Mouse (Mus musculus) lung, adult 18-20 months (tissue): ENCODE measurements around the gene Ap2m1.
A peak's percentile ranks its signal among the peaks of the same experiment; 100 is the strongest.

ENCODE experiments used
- DNase-seq, 2 experiments: peaks; one replicate each; pipeline ENCODE4 v3.0.0; 2022; ENCODE audit warnings: mixed read lengths in 2 of 2

The Ap2m1 gene

DNA sequence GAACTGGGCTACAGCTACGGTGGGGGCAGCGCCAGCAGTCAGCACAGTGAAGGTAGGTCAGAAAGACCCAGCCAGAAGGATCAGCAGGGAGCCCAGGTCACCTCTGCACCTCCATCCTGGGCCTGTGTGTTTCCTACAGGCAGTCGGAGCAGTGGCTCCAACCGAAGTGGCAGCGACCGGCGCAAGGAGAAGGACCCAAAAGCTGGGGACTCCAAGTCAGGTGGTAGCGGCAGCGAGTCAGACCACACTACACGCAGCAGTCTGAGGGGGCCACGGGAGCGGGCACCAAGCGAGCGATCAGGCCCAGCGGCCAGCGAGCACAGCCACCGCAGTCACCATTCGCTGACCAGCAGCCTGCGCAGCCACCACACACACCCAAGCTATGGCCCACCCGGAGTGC lies 4.3 kb upstream of the Ap2m1 start:
- no peak for DNase-seq

DNA sequence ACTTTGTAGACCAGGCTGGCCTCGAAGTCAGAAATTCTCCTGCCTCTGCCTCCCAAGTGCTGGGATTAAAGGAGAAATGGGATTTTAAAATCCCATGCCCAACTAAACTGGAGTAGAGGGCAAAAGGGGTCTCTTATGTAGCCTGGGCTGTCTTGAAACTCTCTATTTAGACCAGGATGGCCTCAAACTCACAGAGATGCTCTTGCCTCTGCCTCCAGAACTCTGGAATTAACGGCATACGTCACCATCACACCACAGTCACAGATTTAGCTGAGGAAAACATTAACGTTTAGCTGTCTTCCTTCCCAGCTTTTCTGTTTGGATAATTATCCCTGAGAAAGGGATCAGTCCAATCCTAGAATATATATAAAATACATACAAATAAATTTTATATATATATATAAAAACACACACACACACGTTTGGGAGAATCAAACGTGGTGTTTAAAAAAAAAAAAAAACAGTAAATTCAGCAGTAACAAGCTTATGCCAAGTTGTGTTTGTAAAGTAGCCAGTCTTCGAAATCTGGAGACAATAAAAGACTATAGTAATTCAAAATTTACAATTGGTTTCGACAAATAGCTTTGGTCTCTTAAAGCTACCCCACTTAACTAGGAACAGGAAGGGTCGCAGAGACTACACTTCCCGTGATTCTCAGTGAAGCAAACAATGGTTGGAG lies 522 bp upstream of the Ap2m1 start:
- DNase-seq: no peak

DNA sequence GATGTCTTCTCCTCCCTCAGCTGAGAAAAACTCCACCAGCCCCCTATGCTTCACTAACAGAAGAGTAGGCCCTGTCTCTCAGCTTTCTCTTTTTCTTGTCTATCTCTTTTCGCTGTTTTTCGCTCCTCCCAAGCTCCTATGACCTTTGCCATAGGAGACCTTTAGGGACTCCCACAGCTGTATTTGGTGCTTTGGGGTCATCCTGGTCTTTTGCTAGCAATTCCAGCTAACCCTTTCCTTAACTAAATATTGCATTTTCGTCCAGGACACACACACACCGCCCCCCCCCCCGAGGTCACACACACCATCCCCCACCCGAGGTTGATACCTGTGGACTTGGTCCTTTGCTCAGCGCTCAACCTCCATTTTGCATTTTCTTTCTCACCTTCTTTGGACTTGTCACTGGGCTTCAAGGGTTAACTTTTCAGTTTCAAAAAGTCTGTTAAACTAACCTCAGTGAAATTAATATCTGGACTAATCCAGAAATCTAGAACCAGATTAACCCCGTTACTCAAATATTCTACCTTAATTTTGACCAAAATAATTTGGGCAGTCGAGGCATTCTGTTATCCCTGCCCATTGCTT lies 895 bp downstream of the Ap2m1 start:
- DNase-seq: no peak

DNA sequence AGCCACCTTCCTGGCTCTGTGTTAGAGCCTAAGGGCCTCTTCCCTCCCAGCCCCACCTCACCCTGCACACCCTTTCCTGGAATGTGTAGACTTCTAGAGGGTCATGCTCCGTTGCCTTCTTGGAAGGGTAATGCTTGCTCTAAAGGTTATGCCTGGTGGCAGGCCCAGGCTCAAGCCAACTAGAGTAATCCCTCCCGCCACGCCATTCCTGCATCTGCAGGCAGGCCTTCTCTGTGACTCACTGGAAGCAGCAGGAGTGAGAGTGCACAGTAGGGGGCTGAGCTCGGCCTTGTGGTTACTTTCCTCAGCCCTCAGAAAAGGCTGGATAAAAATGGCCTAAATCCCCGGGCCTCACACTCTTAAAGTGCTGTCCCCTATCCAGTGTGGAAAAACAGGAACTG lies 1.8 kb downstream of the Ap2m1 start:
- peak in 1 of 2 experiments; percentile 33 for DNase-seq

DNA sequence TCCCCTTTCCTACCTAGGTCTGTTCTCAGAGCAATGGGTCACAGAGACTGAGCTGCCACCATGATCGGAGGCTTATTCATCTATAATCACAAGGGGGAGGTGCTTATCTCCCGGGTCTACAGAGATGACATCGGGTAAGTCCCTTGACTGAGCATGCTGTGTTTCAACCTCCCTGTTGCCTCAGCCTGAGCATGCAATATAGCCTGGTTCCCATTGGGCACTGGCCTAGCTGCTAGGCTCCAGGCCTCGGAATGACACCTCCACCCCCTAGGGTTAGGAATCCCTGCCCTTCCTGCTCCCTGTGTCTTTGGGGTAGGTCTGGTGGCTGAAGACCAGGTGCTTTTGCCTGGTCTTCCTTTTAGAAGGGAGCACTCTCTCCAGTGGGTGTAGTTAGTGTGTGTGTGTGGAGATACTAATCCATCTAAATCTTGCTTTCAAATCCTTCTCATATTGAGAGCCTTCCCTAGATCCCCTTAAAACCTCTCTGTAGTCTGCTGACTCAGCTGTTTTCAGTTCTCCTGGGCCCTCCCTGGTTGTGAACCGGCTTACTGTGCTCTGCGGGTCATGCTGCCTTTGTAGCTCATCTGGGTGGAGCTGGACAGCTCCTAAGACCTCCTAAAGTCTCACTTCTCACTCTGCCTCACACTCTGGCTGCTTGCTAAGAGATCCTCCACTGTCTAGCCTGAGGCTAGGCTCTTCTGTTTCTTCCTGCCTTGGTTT lies 2.5 kb downstream of the Ap2m1 start:
- no peak for DNase-seq

DNA sequence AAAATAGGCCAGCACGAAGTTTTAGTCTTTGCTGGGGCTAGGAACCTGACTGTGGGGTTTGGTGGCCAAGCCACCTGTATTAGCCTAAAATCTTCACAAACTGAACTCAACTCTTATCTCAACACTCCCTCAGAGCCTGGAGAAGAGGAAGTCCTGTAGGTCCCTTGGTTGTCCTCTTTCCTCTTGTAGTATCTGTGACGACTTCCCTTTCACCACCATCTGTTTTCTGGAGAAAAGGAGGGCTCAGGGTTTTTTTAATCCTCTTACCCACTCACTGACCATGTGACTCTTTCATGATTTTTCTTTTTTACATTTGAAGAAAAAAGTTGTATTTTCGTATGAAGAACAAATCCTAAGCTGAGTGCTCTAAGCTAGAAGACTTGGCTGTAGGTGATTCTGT lies 4.4 kb downstream of the Ap2m1 start:
- no peak for DNase-seq

DNA sequence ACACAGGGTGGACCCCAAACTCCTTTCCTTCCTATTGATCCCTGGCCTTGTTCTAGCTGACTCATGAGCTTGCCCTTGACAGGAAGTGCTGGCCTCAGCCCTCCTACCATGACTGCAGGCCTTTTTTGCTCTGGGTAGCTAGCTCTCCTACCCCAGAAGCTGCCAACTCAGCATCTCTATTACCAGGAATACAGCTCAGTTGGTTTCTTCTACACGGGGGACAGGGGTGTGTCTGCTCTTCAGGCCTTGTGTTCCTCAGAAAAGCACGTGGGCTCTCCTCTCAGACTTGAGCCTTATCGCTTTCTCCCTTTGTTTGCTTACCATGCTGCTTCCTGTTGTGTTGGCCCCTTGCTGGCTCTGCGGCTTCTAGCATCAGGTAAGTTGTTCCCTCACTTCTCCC lies 5.2 kb downstream of the Ap2m1 start:
- no peak for DNase-seq

DNA sequence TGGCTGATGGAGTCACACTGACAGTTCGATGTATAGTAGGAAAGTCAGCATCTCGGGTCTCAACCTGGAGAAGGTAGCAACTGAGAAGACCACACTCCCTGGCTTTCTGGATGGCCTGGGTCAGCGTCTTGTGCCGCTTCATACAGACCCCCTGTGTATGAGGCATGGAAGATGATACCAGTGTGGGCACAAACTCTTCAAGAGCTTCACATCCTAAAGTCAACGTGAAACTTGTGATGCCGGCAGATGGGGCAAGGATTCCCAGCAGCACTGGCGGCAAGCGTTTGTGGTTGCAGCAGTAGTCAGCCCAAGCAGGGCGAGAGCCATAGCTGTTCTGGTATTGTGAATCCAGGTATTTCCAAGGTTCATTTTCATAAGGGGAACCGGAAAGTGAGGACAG lies 10.4 kb downstream of the Ap2m1 start:
- no peak for DNase-seq

DNA sequence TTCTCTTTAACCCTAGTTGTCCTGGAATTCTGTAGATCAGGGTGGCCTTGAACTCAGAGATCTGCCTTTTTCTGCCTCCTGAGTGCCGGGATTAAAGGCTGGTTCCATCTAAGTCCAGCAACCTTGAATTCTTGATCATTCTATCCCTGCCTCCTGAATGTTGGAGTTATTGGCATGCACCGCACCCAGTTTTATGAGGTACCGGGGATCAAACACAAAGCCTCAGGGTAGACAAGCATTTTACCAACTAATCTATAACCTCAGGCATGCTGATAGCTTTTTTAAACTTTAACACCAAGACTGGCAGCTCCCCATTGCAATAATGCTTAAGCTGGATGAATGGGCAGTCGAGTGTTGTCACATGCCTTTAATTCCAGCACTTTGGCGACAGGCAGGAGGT lies 12.1 kb downstream of the Ap2m1 start:
- peak; percentile 33 to 38 for DNase-seq

DNA sequence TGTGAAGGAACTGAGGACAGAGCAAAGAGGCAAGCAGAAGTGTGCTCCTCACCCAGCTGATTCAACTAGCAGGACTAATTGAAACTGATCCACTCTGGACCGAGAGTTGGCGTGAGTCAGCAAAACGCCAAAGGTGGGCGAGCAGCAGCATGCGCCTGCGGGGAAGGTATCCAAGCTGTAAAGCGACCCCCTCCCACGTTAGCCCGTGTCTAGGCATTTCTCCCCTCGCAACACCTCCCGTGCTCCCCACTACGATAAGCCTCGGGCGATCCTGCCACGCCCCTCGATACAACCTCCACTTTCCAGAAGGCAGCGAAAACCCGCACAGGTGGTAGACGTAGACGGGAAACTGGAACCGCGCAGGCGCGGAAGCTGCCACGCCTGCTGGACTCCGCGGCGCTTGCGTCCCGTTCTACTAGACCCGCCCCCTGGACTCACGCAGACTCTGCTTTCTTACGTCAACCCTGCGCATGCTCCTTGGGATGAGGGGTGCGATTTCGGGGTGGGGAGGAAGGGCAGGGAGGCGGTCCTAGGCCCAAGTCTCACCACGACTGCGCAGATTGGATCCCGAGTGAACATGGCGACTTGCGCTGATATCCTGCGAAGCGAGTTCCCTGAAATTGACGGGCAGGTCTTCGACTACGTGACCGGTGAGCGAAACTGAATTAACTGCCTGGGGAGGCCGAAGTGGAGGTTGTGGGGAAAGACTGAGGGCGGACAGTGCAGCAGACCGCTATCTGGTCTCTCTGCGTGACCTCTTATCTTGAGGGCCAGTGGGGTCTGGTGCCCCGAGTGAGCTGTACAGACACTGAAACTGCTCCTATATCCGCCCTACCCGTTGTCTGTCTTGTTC lies 13.0 kb downstream of the Ap2m1 start, which contains the start of gene Abcf3:
Abcf3 (plus strand) TSS at position 482 of the 853 bp plus-strand sequence.
- DNase-seq: peak; percentile 99

DNA sequence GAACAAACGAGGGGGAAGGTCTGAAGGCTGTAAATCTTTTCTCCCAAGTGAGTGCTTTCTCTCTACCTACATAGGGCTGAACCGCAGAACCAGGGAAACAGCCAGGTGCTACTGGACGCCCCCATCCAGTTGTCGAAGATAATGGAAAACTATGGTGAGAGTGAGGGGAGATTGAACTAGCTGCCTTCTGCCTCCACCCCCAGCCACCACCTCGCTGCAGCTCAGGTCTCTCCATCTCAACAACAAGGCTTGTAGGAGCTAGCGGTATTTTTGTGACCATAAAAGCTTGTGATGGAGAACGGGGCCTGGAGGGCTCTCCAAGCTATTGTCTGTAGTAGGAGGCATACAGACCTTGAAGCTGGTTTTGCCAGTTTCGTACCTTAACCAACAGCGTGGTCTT lies 13.9 kb downstream of the Ap2m1 start:
- no peak for DNase-seq

DNA sequence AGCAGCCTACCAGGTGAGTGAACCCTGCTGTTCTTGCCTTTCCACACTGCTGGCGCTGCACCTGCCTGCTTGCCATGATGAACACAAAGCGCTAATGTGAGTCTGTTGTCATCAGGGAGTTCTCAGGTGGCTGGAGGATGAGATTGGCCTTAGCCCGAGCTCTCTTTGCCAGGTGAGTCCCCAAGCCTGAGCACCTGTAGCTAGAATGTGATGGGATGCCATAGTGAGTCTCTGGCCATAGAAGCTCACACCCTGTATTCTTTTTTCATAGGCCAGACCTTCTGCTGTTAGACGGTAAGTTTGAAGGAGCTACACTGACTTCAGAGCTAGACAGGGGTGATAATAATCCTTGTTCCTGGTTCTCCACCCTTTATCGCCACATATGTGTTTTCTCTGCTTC lies 16.4 kb downstream of the Ap2m1 start:
- no peak for DNase-seq

DNA sequence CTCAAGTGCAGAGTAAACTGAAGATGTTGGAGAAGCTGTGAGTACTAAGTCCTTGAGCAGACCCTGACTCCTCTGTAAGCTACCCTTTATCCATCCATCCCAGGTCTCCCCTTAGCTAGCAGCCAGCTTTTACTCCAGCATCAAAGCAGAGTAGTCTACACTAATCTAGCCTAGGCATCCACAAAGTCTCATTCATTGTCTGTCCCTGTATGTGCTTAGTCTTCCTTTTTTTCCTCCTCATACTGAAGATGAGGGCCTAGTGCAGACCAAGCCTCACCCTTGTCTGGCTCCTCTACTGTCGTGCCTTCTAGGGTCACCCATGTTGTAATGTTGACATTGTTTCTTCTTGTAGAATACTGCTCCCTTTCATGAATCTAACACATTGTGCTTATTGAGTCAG lies 17.3 kb downstream of the Ap2m1 start:
- DNase-seq: no peak

DNA sequence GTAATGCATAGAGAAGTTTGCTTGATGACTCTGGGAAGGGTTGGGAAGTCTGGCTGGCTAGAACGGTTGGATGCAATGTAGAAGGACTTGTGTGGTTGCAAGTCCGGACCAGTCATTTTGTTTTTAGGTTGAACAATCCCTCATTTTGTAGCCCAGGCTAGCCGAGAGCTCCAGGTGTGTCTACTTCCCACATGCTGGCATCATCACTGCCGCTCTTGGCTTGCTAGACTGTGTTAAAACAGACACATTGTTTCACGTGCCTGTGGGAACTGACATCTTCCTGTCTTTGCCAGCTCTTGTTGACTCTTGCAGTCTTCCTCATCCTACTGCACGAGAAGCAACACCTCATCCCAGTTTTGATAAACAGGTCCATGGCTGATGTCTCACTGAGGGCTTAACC lies 19.7 kb downstream of the Ap2m1 start:
- DNase-seq: no peak

DNA sequence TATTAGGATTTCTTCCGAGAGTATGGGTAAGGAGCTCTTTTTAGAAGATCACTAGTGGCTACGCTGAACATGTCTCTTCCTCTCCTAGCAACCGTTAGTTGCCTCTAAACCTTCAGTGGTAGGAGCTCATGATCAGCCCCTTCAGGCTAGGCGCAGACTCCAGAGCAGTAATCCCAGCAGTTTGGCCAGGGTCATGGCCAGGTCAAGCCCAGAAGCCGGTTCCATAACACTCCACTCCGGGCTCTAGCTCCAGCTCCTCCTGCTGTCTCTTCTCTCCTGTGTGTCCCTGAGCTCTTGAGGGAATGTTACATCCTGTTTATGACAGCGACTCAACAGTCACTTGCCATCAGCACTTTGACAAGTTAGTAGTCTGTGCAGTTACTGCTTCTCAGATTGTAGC lies 22.1 kb downstream of the Ap2m1 start:
- no peak for DNase-seq

DNA sequence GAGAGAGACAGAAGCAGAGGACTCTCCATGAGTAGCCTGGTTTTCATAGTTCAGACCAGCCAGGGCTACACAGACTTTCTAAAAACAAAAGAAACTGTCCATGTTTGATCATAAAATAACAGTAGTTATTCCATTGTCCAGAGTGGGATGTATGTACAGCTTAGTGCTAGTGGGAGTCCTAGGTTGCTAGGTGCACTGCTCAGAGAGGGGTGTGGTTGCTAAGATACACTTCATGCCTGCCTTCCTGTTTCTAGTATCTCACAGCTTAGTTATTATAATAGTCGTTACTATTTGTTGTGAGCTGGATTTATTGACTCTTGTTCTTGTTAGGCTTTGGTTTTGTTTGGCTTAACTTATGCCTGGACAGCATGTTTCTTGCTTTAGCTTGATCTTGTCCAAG lies 29.8 kb downstream of the Ap2m1 start:
- DNase-seq: no peak

DNA sequence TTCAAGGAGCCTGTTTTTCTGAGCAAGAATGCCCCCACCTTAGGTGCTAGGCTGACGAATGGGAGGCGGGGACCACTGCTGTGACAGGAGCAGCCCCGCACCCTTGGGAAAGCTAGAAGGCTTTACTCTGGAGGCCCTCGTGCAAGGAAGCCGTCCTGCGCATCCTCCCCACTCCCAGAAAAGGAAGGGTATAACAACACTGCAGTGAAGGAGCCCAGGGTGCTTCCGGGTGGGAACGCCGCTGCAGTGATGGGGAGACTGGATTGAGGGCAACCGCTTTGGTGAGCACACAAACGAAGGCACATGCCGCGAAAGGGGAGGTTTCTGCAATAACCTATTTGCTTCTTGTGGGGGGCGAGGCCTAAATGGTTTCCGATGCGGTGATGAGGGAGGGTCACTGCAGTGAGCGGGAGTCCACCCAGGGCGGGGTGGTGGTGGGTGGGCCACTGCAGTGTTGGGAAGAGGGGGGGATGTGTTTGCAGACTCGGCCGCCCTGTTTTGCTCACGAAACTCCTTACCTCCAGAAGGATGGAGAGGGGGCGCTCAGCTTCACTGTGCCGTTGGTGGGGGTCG lies 54.2 kb downstream of the Ap2m1 start, which contains the start of gene Vwa5b2:
Vwa5b2 (plus strand) TSS at position 106 of the 573 bp plus-strand sequence.
- no peak for DNase-seq

DNA sequence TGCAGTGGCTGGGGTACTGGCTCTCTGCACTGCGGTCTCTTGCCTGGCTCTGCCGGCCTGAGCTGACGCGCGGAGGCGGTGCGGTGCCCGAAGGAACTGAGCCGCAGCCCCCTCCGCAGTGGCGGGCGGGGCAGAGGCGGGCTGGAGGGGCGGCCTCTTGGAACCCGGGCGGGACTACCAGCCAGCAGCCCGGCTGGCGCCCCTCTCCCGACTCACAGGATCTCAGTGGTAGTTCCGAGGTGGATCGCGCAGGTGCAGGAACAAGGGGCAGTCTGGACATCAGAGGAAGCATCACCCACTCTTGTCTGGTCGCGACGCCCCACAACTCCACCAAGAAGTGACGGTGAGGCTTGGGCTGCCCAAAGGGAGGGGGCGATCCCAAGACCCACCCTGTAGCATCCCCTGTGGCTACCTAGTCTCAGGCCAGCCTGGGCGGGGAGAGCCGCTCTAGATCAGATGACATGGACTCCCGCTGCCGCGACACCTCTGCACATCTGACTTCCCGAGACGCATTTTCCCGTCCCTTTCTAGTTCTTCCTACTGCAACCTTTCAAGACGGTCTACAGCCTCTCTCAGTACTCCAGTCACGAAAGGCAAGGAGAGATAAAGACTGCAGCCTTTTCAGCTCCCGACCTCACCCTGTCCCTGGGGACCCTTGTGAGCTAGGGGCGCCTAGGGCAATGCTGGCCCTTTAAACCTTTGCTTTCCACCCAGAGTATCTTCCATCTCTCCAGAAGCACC lies 54.8 kb downstream of the Ap2m1 start:
- DNase-seq: no peak

DNA sequence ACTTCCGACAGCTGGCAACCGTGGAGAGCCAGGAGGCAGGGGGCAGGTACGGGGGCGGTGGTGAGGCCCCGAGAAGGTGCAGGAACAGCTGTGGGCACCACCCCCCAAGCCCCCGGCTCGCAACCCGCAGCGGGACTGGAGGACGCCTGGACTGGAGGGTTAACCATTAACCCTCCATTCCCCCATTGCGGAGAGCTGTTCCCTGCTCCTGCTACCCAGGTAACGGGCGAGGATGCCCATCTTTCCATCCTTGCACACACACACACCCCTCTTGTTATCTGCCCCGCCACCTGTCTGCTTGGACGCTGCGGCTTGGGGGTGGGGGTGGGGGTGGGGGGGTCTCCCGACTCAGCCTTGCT lies 55.4 kb downstream of the Ap2m1 start:
- DNase-seq: no peak

DNA sequence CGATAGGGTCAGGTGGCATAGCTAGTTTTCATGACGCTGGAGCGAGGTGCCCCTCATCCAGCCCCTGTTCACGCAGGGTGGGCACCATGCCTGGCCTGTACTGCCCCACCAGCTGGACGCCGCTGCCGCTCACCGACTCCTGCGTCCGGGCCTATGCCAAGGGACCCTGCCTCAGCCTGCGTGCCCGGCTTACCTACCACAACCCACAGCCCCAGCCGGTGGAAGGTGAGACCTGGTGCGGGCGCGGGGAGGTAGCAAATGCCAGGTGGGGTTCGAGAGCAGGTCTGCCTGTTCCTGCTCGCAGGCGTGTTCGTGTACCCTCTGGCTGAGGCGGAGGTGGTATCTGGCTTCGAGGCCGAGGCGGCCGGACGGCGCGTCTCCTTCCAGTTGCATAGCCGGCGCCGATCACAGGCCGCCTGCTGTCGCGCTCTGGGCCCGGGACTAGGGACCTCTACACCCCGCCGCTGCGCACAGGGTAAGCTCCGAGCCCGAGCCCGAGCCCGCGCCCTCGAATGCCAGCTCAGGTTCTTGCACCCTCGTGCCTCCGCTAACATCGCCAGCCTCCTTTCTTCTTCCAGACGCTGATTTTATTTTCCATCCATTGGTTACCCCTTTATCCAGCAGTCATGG lies 55.9 kb downstream of the Ap2m1 start:
- DNase-seq: no peak
